Mouse (Mus musculus) cortical plate, adult 2 months (tissue): Measurements from ENCODE around the gene Trak1.

Source experiments
- CTCF ChIP-seq: fragments of 200-500 bp; IDR thresholded peaks from 2 replicates; pipeline ENCODE4 v1.5.1; 2011; ENCODE audit warnings: mild to moderate bottlenecking, control low read depth, low read length; ENCODE audit not compliant: insufficient read depth; ENCODE audit errors: extremely low read depth
- POLR2A ChIP-seq: fragments of 200-500 bp; IDR thresholded peaks from 2 replicates; pipeline ENCODE4 v1.6.1; 2011; ENCODE audit warnings: mild to moderate bottlenecking, low read length, control low read depth; ENCODE audit not compliant: insufficient read depth; ENCODE audit errors: extremely low read depth

GRCm38 (mm10) chr9:121393104-121393503 is 95.8 kb downstream of the Trak1 start:
- TF ChIP-seq CTCF = peak; percentile 40
- no peak for TF ChIP-seq POLR2A
